7 mouse cellular contexts compared by ENCODE assay signal in genomic region chr1:64791826-64792225, GRCm38 (mm10). TPM values are rescaled to one million over a fixed set of nuclear protein-coding genes. Genes with fewer than 3 reads are reported as not detected.
DNase-seq lines count a peak whose midpoint lies in the region.

No protein-coding gene starts in this region.

- peak; percentile 9 for DNase-seq in ovary, postnatal 36 days (ENCODE audit: low spot score)
- DNase-seq in ovary, postnatal 14 days (ENCODE audit: low spot score) = no peak
- DNase-seq in frontal cortex, postnatal 14 days (ENCODE audit: low spot score in 2 of 2) = peak; percentile 56 to 69
- peak; percentile 75 for DNase-seq in heart, postnatal 4 days
- DNase-seq in left cerebral cortex, adult 18-20 months (ENCODE audit: low spot score in 2 of 2) = peak; percentile 61 to 80
- DNase-seq in skeletal muscle tissue, adult 2 months (ENCODE audit: low read depth, low spot score) = peak; percentile 73
- DNase-seq in urinary bladder, adult 18-20 months (ENCODE audit: low spot score in 2 of 2) = no peak

RNA-seq across cellular contexts. Expression of gene Fzd5, which starts 54.3 kb away (rescaled TPM):
- 10 to 100 TPM in 1 of 2 experiments, 1 to 10 TPM in 1; 9.5 to 10.6 TPM for total RNA-seq in heart, postnatal 4 days (2021)
- 1 to 10 TPM; 1.4 to 1.8 TPM for total RNA-seq in left cerebral cortex, adult 18-20 months (2021)

Comparison
In these comparisons a context has a peak if more than half of its experiments do, and no peak if none do; other contexts are left out.
1. DNase-seq: peak in ovary, postnatal 36 days (single experiment), frontal cortex, postnatal 14 days (2 of 2), heart, postnatal 4 days (single experiment), left cerebral cortex, adult 18-20 months (2 of 2) and skeletal muscle tissue, adult 2 months (single experiment); none in ovary, postnatal 14 days (single experiment) and urinary bladder, adult 18-20 months (0 of 2).